Mouse (Mus musculus) inflammation-experienced regulatory T-cells (primary cell): ENCODE measurements around the gene Macc1. TPM values are rescaled to one million over a fixed set of nuclear protein-coding genes. Genes with fewer than 3 reads are reported as not detected.

ENCODE experiments used
- polyA plus RNA-seq, 2 experiments: library from polyadenylated mRNA; unstranded; fragments of 100-300 nt; shearing (Covaris generic); gene quantifications; one replicate each; pipeline ENCODE4 v1.2.1; 2017

The Macc1 gene
- polyA plus RNA-seq, result under 1 TPM; 0.20 to 0.21 TPM

GRCm38 (mm10) chr12:119313970-119314369, at the start of gene Macc1:
Gene Macc1 (plus strand): TSS chr12:119314270.

Other genes with a start within 250 kb of the Macc1 start
- 10 to 100 TPM in 1 of 2 experiments, 1 to 10 TPM in 1; 4.6 to 24.0 TPM for gene Itgb8, start 75.5 kb upstream of the Macc1 start, polyA plus RNA-seq